Mouse (Mus musculus) T-helper 17 cell (primary cell): ENCODE data around the gene Galns.

ENCODE experiments used
- in situ Hi-C, 2 experiments: fragments of 300-600 bp; cut with MboI, MseI; formaldehyde crosslinking; loops; 1 replicate in 1 of 2; 2 replicates in 1 of 2; pipeline ENCODE4 v1.15.1; 2025; ENCODE audit warnings: high pct_unique_total_duplicates in 2 of 2

Gene Galns

DNA sequence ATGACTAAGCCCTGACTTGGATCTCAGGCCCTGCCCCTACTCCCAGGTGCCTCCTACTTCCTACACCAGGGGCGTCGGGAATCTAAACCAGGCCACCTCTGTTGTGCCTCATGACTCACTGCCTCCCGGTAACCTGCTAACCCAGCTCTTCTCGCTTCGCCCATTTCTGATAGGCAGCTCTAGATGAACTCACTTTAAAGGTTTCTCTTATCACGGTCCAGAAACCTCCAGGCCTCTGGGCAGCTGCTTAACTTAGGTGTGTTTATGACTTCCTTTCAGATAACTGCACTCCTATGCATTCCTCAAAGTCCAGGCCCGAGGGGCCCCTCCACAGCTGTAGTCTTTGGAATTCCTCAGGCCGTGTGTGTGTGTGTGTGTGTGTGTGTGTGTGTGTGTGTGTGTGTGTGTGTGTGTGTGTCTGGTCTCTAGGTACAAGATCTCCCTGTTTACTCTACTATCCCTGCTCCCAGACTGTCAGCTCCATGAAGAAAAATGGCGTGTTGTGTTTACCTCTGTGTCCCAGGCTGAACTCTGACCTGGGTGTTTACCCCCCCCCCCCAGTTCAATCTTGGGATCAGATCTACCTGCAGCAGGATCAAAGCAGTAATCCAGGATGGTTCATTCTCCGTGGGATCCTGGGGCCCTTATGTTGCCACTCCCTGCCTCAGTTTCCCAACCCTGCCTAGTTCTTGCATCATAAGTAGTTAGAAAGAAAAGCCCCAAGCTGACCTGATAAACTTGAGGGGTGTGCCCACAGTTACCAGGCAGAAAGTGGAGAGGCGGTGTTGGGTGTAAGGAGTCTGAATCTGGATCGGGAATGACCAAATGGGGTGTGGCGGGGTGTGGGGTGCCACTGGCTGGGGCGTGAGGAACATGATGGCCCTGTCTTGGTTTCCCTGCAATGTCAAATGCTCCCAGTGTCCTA, 24.9 kb upstream of the Galns start:
- in situ Hi-C loops = loop anchor here in 1 of 2 experiments (10.0 kb wide), 1 partner anchor 1049 kb away; no protein-coding TSS in a partner anchor

DNA sequence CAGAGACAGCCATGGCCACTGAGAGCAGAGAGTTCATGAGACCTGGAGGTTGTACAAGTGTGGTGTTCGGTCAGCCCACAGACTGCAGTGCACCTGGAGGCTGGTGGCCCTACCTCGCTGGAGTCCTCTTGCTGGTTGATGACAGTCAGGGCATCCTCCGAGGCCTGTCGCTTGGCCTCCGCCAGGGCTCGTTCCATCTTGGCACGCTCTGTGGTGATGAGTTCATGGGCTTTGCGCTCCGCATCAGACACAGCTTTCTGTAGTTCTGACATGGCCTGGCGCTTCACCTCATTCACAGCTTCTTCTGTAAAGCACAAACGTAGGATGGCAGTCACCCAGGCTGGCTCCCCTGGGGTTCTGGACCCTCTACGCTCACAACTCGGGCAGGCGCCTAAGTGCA, 21.9 kb upstream of the Galns start:
- in situ Hi-C loops = loop anchor here in 1 of 2 experiments (10.0 kb wide), 1 partner anchor 1052 kb away; no protein-coding TSS in a partner anchor

DNA sequence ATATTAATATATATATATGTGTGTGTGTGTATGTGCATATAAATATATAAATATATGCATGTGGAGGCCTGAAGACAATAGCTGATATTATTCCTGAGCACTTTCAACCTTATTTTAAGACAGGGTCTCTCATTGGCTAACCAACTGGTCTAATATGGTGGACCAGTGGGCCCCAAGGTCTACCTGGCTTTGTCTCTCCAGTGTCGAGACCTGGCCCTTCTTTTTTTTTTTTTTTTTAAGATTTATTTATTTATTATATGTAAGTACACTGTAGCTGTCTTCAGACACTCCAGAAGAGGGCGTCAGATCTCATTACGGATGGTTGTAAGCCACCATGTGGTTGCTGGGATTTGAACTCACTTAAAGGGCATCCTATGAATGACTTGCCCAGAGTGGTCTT, 20.9 kb upstream of the Galns start:
- in situ Hi-C loops = loop anchor here in 1 of 2 experiments (10.0 kb wide), 1 partner anchor 1053 kb away; no protein-coding TSS in a partner anchor

DNA sequence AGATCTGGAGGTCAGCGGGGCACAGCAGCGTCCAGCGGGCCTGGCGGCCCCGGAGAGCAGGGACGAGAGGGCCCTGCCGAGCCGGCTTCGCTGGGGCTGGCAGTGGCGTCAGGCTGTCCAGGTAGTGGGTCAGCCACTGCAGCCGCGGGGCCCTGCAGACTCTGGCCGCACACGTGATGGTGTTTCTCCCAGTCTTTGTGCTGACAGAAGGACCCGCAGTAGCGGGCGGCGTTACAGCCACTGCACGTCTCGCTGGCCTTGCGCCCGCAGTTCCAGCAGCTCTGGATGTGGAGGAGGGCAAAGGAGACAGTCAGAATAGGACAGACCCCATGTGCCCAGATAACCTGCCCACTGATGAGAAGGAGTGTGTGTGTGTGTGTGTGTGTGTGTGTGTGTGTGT, 19.4 kb upstream of the Galns start:
- in situ Hi-C loops = loop anchor here in 1 of 2 experiments (10.0 kb wide), 1 partner anchor 1054 kb away; no protein-coding TSS in a partner anchor

DNA sequence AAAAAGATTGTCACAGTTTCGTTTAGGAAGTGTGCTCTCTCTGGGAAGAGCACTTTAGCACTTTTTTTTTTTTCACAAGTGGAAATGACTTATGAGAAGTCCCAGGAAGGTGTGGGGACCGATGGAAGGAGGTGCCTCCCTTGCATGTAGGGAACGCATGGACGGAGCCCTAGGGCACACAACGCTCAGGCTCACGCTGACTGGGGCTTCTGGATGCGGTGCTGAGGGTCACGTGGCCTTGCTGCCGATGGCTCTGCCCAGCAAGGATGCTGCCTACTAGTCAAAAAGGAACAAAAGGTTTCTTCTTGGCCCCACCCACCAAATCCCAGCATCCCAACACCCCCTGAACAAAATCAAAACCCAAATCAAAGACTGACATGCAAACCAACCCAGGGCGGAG, 18.1 kb upstream of the Galns start:
- in situ Hi-C loops = loop anchor here (10.0 kb wide), 2 partner anchors 455 to 1285 kb away; no protein-coding TSS in a partner anchor

DNA sequence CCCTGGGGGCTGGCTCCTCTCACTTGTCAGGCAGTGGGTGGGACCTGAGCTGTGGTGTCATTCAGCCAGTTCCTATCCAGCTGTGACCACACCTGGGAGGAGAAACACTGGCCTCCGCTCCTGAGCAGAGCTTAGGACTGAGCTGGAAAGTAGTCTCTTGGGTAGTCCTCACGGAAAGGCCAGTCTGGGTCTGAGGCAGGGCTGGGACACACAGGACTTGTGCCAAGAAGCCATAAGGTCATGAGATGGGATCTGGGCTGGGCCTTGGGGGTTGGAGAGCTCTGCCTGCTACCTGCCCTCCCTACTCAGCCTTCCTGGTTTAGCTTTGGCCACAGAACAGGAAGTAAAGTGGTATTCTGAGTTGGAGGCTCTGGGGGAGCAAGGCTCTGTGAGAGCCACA, 15.6 kb upstream of the Galns start:
- in situ Hi-C loops = loop anchor here (10.0 kb wide), 2 partner anchors 458 to 1288 kb away; no protein-coding TSS in a partner anchor

DNA sequence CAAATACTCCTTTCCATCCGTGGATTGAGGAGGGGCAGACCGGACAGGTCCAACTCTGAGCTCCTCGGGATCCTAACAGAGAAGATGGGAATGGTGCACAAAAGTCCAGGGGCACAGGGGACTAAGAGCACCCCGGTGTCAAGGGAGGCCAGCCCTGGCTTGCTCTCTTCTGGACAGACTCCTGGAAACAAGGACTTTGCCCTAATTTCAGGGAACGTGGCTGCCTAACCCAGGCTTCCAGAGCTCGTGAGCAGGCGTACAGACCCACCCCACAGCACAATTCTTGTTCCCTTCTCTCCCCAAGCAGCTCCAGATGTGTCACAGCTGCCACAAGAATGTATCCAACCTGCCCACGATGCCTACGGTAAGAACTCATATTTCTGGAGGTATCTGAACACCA, 14.5 kb upstream of the Galns start:
- in situ Hi-C loops = loop anchor here (10.0 kb wide), 2 partner anchors 459 to 1289 kb away; no protein-coding TSS in a partner anchor

DNA sequence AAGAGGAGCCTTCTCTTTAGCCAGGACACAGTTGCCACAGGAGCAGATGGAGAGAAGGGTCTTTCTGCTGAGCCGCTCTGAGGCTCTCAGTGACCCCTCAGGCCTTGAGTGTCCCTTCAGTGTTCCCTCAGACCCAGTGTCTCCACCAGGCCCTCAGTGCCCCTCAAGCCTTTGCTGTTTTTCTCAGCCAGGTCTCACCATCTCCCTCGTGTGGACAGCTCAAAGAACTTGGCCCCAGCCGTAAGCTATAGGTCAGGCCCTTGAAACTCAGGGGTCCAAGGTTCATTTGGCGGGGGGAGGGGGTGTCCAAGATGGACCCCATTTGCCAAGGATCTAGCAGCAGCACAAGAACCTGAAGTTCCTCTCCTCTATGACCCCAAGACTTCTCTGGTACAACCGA, 13.4 kb upstream of the Galns start:
- in situ Hi-C loops = loop anchor here (5.0 to 25.0 kb wide), 4 partner anchors 208 to 1290 kb away; partner anchors contain the start of genes Fbxo31 (in 1 of the 2) and Map1lc3b (in 1 of the 2)

DNA sequence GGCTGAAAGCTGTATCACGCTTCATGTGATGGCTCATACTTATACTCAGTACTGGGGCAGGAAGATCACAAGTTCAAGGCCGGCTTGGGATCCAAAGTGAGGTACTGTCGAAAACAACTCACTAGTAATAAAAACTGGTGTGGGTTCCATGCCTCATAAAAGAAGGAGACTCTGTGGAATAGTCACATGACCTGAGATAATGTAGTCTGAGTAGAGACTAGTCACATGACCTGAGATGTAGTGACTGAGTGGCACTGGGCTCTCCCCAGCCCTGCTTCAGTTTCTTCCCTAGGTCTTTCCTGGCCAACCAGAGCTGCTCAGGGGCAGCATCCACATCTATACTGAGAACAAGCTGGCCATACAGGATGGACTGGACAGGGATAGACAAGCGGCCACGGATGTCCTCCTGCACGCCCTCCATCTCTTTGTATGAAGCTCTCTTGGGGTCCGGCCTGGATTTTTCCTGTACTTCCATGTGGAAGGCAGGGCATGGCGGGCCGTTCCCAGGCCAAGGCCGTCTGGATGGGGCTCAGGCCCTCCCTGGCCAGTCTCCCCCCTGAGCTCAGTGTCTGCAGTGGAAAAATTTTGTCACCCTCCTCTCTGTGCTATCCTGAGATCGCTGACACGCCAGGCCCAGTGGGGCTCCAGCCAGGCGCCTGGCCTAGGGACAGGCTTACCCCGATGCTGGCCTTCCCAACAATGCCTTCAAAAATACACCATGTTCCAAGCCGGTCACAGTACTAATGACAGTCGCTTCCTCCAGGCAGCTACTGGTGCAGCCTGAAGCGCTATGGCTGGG, 12.8 kb upstream of the Galns start:
- in situ Hi-C loops = loop anchor here (5.0 to 25.0 kb wide), 4 partner anchors 208 to 1291 kb away; partner anchors contain the start of genes Fbxo31 (in 1 of the 2) and Map1lc3b (in 1 of the 2)

DNA sequence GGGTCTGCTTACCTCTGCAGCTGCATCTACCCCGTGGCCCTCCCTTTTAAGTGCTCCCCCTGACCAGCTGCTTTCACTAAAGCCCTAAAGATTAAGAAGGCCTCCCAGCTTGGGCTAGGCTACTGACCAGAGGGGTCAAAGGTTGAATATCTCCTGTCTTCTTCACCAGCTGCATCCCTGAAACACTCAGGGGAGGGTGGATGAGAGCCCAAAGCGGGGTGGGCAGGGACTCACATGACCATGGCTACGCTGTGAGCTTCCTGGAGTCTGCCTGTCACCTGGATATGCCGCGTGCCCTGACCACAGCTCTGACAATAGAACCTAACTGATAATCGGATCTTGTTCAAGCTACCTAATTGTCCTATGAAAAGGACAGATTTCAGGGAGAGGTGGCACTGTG, 11.5 kb upstream of the Galns start, which contains the start of gene Pabpn1l:
Gene Pabpn1l, minus strand, starts transcription at position 13 of the 400 bp plus-strand sequence.
- in situ Hi-C loops = loop anchor here (5.0 to 25.0 kb wide), 4 partner anchors 210 to 1292 kb away; partner anchors contain the start of genes Fbxo31 (in 1 of the 2) and Map1lc3b (in 1 of the 2)

DNA sequence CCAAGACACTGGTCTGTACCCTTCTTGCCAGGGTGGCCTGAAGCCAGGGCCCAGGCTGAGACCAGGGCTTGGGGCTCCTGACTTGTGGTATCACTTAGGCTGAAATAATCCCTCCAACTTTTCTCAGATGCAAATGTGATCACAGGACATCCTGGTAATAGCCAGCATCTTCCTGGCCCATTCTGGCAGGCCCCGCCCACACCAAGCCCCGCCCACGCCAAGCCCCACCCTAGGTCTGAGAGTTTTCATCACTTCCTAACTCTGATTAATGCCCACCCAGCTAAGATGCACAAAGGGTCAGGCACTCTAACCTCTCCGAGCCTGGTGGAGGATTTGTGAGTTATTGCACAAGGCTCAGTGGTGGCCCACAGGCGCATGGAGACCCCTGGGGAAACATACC, 9.2 kb upstream of the Galns start:
- in situ Hi-C loops = loop anchor here (5.0 to 25.0 kb wide), 4 partner anchors 212 to 1294 kb away; partner anchors contain the start of genes Fbxo31 (in 1 of the 2) and Map1lc3b (in 1 of the 2)

DNA sequence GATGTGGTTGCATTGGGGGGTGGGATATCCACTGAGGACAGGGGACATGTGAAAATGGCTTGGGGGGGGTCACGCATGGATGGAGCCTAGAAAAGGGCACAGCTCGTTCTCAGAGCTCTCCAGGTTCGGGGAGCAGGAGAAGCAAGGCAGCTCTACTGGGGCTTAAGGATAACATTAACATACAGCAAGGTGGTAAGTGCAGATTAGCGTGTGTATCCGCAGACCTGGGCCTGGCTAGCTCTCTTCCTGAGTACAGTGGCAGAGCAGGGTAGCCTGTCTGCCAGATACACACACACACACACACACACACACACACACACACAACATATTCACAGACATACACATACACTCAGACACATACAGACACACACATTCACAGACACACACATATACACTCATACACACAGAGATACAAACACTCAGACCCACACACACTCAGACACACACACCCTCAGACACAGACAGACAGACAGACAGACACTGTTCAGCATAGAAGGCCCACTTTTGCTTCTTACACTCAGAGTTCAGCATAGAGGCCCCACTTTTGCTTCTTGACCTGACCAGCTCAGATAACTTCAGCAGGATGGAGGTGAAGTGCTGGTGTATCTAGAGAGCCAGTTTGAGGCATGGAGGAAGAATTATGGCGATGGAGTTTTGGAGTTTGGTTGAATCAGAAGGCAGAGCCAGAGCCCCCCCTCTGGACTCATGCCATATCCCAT, 7.6 kb upstream of the Galns start:
- in situ Hi-C loops = loop anchor here in 1 of 2 experiments (25.0 kb wide), 1 partner anchor 1032 kb away; the partner anchor contains the start of genes Fbxo31 and Map1lc3b

DNA sequence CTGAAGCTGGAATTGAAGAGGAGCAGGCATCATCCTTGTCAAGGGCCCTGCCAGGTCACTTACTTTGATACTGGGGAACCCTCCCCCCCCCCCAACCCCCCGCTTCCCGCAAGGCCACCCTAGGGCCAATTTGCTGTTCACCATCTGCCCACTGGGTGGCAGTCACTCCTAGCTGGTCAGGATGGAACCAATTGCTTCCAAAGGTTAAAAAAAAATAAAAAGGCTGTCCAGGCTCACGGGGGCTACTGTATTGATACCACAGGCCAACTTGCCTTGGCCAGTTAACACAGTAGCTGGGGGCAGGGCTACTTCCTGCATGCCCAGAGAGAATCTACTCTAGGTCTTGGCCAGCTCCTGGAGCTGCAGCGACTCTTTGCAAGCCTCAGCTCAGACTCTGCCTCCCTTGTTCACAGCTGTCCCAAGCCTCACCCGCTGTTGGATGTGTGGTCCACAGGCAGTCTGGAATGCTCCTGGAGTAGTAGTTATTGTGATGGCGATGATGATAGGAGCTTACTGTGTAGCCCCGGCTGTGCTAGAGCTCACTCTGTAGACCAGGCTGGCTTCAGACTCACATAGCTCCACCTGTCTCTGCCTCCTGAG, 6.8 kb upstream of the Galns start:
- in situ Hi-C loops = loop anchor here in 1 of 2 experiments (25.0 kb wide), 1 partner anchor 1031 kb away; the partner anchor contains the start of genes Fbxo31 and Map1lc3b

DNA sequence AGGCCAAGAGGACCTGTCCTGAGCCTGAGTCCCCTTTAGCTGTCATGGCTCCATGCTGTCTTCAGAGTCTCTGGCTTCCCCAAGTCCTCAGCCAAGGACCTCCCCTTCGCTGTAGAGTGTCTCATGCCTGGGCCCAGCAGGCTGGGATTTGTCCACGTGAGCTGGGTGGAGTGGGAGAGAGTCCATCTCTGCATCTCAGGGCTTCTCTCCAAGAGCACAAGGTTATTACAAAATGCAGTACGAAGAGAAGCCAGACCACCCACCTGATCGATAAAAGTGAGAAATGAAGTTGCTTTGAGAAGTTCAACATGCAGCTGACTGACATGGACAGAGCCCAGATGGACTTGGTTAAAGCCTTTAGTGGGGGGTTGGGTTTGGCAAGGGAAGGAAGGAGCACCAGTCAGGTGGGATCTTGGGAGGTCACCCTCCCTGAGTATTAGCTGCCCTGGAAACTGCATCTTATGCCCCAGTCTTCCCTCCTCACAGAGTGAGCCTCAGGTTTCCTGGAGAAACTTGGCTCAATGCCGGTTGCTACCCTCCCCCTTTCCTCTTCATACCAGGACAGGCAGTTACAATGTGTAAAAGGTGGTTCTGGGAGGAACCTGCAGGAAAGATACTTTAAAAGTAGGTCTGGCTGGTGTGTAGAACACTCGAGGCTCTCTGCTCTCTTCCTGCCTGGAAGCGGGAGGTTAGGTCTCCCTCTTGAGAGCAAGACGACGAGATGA, 5.1 kb upstream of the Galns start:
- in situ Hi-C loops = loop anchor here in 1 of 2 experiments (25.0 kb wide), 1 partner anchor 1029 kb away; the partner anchor contains the start of genes Fbxo31 and Map1lc3b

DNA sequence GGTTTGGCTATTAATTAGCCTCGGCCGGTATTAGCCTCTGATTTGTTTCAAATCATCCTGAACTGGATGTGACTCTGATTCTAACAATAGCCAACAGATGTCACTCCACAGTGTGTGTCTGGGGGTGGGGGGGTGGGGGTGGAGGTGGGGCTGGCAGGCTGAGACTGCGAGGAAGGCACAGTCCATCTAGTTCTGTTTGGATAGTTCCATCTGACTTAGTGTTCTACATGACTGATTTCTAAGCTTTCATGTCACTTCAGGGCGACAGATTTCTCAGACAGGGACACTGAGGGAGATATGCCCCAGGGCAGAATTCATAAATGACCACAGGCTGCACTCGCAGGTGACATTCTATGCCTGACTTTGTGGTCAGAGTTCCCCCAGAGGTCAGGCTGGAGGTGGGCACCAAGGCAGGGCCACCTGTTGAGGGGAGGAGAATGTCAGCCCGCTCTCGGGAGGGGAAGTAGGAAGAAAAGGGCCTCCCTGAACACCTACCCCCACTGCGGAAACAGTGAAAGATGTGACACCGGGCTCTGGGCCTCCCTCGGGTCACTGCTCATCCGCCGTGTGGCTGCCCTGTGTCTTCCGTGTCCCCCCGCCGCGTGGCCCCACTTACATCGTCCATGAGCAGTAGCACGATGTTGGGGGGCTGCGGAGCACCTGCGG, 518 bp downstream of the Galns start:
- in situ Hi-C loops = loop anchor here in 1 of 2 experiments (25.0 kb wide), 1 partner anchor 1023 kb away; the partner anchor contains the start of genes Fbxo31 and Map1lc3b

DNA sequence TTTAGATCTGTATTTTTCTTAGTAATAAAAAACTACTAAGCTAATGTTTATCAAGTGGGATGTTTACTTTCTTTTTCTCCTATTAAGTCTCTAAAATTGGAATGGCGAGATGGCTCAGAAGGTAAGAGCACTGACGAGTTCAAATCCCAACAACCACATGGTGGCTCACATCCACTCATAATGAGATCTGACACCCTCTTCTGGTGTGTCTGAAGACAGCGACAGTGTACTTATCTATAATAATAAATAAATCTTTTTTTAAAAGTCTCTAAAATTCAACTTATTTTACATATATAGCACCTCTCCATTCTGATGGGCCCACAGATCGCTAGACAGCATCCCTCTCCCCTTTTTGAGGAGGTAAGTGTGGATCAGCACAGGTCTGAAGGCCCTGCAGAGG, 1.1 kb downstream of the Galns start:
- in situ Hi-C loops = loop anchor here in 1 of 2 experiments (25.0 kb wide), 1 partner anchor 1023 kb away; the partner anchor contains the start of genes Fbxo31 and Map1lc3b

DNA sequence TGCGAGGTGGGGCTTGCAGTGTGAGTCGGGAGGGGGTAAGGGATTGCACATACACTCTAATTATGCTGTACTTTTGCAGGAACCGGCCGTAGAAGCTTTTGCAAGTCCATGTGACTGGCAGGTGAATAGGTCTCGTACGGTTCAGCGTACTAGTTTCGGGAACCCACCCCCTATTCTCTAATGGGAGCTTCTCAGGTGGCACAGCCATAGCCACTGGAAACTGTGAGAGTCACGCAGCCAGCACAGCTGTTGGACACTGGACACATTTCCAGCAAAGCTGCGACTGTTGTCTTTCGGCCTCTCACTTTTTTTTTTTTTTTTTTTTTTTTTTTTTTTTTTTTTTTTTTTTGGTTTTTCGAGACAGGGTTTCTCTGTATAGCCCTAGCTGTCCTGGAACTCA, 4.5 kb downstream of the Galns start:
- in situ Hi-C loops = loop anchor here in 1 of 2 experiments (25.0 kb wide), 1 partner anchor 1020 kb away; the partner anchor contains the start of genes Fbxo31 and Map1lc3b

DNA sequence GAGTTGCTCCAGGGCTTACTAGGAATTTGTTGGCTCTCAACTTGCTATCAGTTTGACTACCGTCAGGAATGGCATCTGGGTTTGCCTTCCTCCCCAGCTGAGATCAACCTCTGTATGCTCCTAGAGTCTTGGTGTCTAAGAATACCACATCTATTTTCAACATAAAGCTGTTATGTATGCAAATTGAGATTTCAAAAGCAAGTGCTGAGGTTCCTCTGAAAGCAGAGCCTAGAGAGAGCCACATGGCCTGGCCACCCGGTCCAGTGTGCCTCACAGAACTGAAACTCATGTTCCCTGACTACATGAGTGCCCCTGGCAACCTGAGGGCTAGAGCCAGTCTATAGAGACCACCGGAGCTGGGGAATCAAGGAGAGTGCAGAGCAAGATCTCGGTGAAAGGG, 5.9 kb downstream of the Galns start:
- in situ Hi-C loops = loop anchor here in 1 of 2 experiments (25.0 kb wide), 1 partner anchor 1018 kb away; the partner anchor contains the start of genes Fbxo31 and Map1lc3b
